Mouse (Mus musculus): ENCODE measurements around the gene Hlcs. TPM values are rescaled to one million over a fixed set of nuclear protein-coding genes. Genes with fewer than 3 reads are reported as not detected.

Hlcs gene
- polyA plus RNA-seq, 1 experiment from 2014 or later = 7.7 TPM

DNA sequence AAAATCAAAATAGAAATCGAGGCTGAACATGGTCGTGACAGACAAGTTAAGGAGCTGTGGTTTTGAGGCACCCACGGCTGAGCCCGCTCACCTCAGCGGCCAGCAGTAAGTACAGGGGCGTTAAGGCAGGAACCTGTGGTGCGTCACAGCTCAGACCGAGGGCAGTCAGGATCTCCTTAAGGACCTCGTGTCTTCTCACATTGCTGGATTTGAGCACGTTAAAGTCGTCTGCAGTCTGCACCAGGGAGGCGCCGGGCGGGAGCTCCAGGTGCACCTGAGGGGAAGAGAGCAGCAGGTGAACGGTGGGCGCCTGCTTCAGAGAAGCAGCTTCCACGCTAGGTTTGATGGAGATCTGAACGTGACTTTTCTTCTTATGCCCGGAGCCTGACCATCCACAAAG is 50.9 kb downstream of the Hlcs start:
- no peaks in the 10 kb centered on the region for H3K27me3 ChIP-seq (replicated peaks)
- no peak overlapping the region for H3K27ac ChIP-seq
- WGBS = 90% methylated on average over 19 of the region's 19 CpGs
- H3K9me3 ChIP-seq = no peaks in the 10 kb centered on the region
- 0 out of 2 replicates have a peak, but pooled peaks cover 3% of the 10 kb centered on the region for H3K4me1 ChIP-seq (replicated peaks)
- H3K36me3 ChIP-seq = no peaks in the 10 kb centered on the region
- H3K4me2 ChIP-seq (replicated peaks) = no peak overlapping the region
- ATAC-seq = no peak
- no peak overlapping the region for H3K4me3 ChIP-seq (replicated peaks)
- H3K9ac ChIP-seq = no peak overlapping the region

DNA sequence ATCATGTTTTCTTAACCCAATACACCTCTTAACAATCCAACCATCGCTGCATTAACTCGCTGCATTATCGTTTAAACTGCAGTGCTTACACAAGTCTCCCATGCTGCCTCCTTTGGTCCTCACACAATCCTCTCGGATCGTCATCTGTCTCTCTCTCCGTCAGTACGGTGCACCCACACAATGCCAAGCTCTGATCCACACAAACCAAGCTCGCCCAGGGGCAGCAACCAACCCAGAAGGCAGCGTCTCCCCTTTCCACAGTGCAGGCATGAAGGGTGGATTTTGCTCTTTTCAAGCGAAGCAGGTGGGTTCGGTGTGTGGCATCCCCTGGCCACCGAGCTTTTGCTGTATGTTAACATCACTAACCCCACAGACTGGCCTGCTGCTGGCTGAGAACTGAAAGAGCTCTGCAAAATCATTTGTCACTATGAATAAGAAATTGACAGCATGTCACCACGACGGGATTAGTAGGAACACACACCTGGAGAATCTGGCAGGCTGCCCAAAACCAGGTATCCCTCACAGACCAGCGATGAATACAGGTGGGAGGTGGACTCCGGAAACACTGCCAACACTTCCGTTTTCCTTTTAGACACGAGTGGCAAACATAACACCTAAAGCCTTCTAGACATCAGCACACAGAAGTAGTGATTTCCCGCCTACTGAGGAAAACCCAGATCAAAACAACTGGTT is 52.3 kb downstream of the Hlcs start:
- H3K9ac ChIP-seq = no peak overlapping the region
- no peak for ATAC-seq

DNA sequence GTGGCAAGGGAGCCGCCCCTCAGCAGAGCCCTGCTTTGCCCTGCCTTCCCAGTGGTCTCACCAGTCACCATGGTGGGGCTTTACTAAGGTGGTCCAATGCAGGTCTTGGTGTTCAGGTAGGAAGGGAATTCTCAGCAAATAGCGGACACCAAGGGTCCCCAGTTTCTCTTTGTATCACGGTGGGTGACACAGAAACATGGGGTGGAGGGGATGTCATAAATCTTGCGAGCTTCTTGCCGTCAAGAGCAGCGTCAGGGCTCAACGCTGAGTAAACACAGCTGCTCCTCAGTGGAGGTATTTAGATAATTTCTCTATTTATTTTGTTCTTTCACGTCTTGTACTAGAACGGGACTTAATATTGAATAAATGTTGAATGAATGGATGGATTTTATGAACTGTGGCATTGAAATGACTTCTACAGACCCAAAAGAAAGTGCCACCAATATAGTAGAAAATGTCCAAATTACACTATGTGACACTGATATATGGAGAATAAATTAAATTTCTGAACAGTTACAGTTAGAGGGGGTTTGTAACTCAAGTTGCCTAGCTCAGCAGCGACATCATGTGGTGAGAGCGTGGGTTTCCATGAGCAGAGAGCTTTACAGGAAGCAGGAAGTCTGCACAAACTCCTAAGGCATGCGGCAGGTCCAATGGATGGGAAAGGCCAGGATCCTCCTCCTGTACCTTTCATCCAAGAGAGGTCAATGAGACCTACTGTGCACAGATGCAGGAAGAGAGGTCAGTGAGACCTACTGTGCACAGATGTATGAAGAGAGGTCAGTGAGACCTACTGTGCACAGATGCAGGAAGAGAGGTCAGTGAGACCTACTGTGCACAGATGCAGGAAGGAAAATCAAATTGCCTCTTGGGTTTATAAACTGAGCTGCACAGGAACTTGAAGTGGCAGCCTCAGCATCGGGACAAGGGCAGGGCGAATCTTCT is 54.7 kb downstream of the Hlcs start:
- Histone ChIP-seq H3K27me3 (replicated peaks) (no peaks in the 10 kb centered on the region), H3K9me3 (no peaks in the 10 kb centered on the region), H3K4me3 (replicated peaks) (no peak overlapping the region), H3K4me2 (replicated peaks) (no peak overlapping the region), H3K9ac (no peak overlapping the region), H3K4me1 (replicated peaks) (no peaks in the 10 kb centered on the region), H3K36me3 (no peaks in the 10 kb centered on the region), H3K27ac (no peak overlapping the region)
- 38% methylated on average over 14 of the region's 14 CpGs for WGBS
- peak; percentile 83 for ATAC-seq

More for the DNA sequence above, 52.3 kb downstream of the Hlcs start:
- Histone ChIP-seq H3K4me3 (replicated peaks) (no peak overlapping the region), H3K9me3 (no peaks in the 10 kb centered on the region), H3K4me2 (replicated peaks) (no peak overlapping the region), H3K27me3 (replicated peaks) (no peaks in the 10 kb centered on the region), H3K4me1 (replicated peaks) (0 out of 2 replicates have a peak, but pooled peaks cover 3% of the 10 kb centered on the region), H3K27ac (no peak overlapping the region), H3K36me3 (no peaks in the 10 kb centered on the region)
- 91% methylated on average over 19 of the region's 19 CpGs for WGBS

DNA sequence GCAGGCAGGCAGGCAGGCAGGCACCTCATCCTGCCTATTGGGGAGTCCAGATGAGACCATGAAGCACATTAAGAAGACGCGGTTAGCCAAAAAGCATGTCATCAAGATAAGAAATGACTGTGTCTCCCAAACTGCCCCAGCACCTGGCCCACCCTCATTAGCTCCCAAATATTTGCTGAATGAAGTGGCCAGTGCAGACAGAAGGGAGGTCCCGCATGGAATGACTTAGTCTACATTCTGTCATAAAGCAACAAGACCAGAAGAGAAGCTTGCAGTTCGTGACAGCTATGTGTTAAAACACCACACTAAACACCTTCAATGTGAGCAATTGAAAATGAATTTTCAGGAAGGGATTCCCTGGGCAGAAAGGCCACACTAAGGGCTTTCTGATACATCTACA is 57.8 kb downstream of the Hlcs start:
- no peak for ATAC-seq
- Histone ChIP-seq H3K4me1 (replicated peaks) (no peaks in the 10 kb centered on the region), H3K9ac (no peak overlapping the region), H3K27me3 (replicated peaks) (no peaks in the 10 kb centered on the region), H3K4me3 (replicated peaks) (no peak overlapping the region), H3K36me3 (no peaks in the 10 kb centered on the region), H3K27ac (no peak overlapping the region), H3K4me2 (replicated peaks) (no peak overlapping the region), H3K9me3 (no peaks in the 10 kb centered on the region)
- 82% methylated on average over 4 of the region's 4 CpGs for WGBS

DNA sequence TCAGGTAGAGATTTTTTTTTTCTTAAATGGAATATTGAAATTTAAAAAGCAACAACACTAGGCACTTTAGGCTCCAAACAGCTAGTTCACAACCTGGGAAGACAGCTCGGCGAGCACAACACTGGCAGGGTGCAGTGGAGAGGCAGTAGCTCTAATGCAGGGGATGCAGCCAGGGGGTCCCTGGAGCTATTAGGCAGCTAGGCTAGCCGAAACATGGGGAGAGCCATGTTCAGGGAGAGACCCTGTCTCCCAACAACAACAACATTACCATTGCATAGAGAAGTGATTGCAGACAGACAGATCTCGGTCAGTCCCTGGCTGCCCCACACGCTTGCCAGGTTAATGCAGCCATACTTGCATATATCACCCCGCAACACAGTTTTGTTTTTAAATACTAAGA is 58.3 kb downstream of the Hlcs start:
- 94% methylated on average over 6 of the region's 6 CpGs for WGBS

DNA sequence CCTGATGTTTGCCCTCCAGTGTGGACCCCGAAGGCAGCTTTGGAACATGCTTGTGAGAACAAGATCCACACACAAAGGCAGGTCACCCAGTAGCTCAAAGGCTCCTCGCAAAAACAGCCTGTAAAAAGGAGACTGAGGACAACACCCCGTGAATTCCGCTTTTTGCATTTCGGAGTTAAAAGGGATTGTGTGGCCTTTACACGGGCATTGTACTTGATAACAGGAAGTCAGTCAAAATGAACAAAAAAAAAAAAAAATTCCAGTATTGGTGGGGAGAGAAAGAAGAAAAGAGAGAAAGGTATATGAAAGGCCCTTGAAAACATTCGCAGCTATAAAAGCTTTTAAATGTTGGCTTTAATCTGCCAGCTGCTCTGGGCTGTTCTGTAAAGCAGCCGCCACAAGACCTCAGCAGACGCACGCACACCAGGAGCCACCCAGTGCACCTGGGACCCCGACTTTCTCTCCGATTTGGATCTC is 58.9 kb downstream of the Hlcs start:
- Histone ChIP-seq H3K9ac (no peak overlapping the region), H3K27ac (no peak overlapping the region), H3K4me1 (replicated peaks) (peaks cover 8% of the 10 kb centered on the region), H3K27me3 (replicated peaks) (no peaks in the 10 kb centered on the region), H3K4me2 (replicated peaks) (no peak overlapping the region), H3K36me3 (no peaks in the 10 kb centered on the region), H3K4me3 (replicated peaks) (no peak overlapping the region), H3K9me3 (no peaks in the 10 kb centered on the region)
- ATAC-seq = no peak
- 76% methylated on average over 12 of the region's 12 CpGs for WGBS

More for the DNA sequence above, 58.3 kb downstream of the Hlcs start:
- no peak for ATAC-seq
- no peaks in the 10 kb centered on the region for H3K9me3 ChIP-seq
- H3K4me3 ChIP-seq (replicated peaks) = no peak overlapping the region
- no peaks in the 10 kb centered on the region for H3K36me3 ChIP-seq
- H3K4me2 ChIP-seq (replicated peaks) = no peak overlapping the region
- H3K27ac ChIP-seq = no peak overlapping the region
- no peak overlapping the region for H3K9ac ChIP-seq
- H3K27me3 ChIP-seq (replicated peaks) = no peaks in the 10 kb centered on the region
- peaks cover 4% of the 10 kb centered on the region for H3K4me1 ChIP-seq (replicated peaks)

DNA sequence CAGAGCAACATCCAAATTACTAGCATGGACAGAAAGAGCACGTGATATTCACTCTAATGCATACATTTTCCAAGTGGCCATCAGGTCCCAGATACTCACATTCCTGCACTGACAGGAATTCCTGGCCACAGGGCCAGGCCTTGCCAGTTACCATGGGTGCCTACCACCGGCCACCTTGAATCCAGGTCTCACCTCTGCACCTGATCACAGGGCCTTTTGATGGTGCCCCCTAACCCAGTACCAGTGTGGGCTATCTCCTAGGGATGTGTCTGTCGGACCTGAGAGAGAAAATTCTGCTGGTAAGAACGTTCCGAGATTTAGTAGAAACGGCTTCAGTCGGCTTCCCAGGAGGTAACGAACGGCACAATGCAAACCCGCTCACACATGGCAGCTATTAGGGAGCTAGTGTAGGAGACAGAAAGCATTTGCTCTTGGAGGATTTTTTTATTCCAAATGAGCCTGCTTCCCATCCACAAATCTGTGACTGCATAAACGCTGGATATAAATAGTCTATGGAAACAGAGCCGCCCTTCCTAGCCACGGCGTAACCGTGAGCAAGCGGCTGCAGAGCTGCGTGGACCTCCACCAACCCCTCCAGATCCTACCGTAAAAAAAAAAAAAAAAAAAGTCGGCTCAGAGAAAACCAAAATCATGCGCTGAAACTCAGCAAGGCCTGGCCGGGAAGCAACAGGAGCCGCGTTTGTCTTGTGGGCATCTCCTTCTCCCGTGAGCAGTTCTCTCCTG is 59.5 kb downstream of the Hlcs start:
- no peak overlapping the region for H3K4me2 ChIP-seq (replicated peaks)

DNA sequence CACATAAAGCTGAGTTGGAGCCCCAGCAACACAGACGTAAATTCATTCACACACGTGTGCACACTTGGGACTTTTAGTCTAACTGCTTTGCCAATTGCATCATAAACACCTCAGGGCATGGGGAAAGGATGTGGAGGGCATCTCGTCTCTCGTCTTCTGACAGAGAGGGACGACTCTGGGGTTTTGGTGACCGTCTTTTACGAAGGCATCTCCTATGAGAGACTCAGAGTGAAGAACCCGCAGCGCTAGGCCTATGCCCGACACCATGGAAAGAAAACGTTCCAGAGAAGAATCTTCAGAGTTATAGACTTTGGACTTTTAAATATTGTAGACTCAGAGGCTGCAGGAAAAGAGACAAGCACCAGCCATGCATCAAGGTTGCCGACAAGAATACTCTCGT is 61.6 kb downstream of the Hlcs start:
- no peak for ATAC-seq
- H3K27ac ChIP-seq = no peak overlapping the region
- no peak overlapping the region for H3K4me3 ChIP-seq (replicated peaks)
- 84% methylated on average over 13 of the region's 13 CpGs for WGBS
- no peaks in the 10 kb centered on the region for H3K27me3 ChIP-seq (replicated peaks)
- H3K9me3 ChIP-seq = no peaks in the 10 kb centered on the region
- H3K9ac ChIP-seq = no peak overlapping the region
- H3K4me2 ChIP-seq (replicated peaks) = no peak overlapping the region
- H3K4me1 ChIP-seq (replicated peaks) = peaks cover 8% of the 10 kb centered on the region
- H3K36me3 ChIP-seq = no peaks in the 10 kb centered on the region

More for the DNA sequence above, 59.5 kb downstream of the Hlcs start:
- Histone ChIP-seq H3K4me1 (replicated peaks) (peaks cover 8% of the 10 kb centered on the region), H3K36me3 (no peaks in the 10 kb centered on the region), H3K4me3 (replicated peaks) (no peak overlapping the region), H3K27ac (no peak overlapping the region), H3K27me3 (replicated peaks) (no peaks in the 10 kb centered on the region), H3K9me3 (no peaks in the 10 kb centered on the region), H3K9ac (no peak overlapping the region)
- no peak for ATAC-seq
- whole genome bisulfite sequencing = 68% methylated on average over 24 of the region's 24 CpGs

DNA sequence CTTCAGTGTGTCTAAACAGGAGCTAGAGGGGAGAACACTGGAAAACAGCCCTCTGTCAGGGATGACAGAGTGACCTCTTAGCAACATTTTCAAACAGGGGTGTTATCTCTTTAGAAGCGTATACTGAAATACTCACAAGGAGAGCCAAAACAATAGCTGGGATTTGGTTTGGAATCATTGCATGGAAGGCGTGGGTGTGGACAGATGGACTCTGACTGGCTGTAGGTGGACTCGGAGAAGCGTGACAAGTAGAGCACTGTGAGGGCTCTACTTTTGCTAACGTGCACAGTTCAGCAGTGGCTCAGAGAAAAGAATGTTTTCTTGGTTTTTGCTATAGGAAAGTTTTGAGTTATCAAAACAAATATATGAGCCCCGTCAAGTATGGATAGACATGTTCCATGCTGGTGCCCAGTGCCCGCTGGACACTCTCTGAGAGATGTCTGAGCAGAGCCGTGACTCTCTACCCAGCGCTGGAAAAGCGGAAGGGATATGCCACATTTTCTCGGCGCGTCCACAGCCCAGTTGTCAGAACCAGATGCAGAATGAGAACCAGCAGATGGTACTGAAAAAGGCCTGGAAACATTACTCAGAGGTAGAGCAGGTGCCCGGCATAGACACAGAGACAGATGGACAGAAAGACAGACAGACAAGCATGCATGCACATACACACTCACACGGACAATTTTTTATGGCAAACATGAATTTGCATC is 62.6 kb downstream of the Hlcs start:
- WGBS = 77% methylated on average over 15 of the region's 15 CpGs
- H3K27ac ChIP-seq = no peak overlapping the region
- no peak for ATAC-seq
- no peak overlapping the region for H3K4me3 ChIP-seq (replicated peaks)
- H3K9ac ChIP-seq = no peak overlapping the region
- no peaks in the 10 kb centered on the region for H3K9me3 ChIP-seq
- no peaks in the 10 kb centered on the region for H3K27me3 ChIP-seq (replicated peaks)
- no peak overlapping the region for H3K4me2 ChIP-seq (replicated peaks)
- H3K36me3 ChIP-seq = no peaks in the 10 kb centered on the region
- H3K4me1 ChIP-seq (replicated peaks) = peaks cover 8% of the 10 kb centered on the region

DNA sequence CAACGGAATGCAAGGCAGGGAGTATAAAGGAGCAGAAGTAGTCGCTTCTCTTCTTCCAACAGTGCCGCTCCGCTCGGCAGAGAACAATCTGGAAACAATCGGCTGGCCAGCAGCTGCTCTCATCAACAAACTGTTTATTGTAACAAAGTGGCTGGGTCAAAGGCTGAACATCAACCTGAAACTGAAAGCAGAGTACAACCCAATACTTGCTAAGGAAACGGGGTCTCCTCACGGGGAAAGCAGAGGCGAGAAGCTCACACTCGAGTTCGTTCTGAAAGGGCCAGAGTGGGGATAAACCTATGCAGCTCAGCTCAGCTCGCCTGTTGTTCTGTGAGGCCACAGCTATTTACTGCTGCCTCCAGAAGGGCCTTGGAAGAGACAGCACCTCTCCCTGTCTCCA is 63.2 kb downstream of the Hlcs start:
- peak overlapping the region; percentile 39 for H3K4me2 ChIP-seq (replicated peaks)
- H3K36me3 ChIP-seq = no peaks in the 10 kb centered on the region
- ATAC-seq = peak; percentile 39; the same call in 1 of the 2 replicates
- no peak overlapping the region for H3K4me3 ChIP-seq (replicated peaks)
- H3K4me1 ChIP-seq (replicated peaks) = peaks cover 8% of the 10 kb centered on the region
- H3K9me3 ChIP-seq = no peaks in the 10 kb centered on the region
- 41% methylated on average over 12 of the region's 12 CpGs for WGBS
- H3K27ac ChIP-seq = no peak overlapping the region
- H3K9ac ChIP-seq = no peak overlapping the region
- H3K27me3 ChIP-seq (replicated peaks) = no peaks in the 10 kb centered on the region

DNA sequence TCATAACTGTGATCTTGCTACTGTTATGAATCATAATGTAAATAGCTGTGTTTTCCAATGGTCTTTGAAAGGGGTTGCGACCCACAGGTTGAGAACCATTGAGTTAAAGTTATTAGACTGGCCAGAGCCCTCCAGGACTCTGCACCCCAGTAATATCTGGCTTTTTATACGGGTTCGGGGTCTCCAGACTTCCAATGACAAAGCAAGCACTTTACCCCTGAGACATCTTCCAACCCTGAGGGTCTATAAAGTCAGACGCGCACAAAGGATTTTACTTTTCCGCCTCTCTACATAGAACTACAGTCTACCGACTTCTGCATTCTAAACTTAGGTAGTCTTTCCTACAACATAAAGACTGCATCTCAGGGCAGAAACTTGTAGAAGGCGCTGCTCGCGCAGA is 63.7 kb downstream of the Hlcs start:
- H3K27ac ChIP-seq = no peak overlapping the region
- H3K4me1 ChIP-seq (replicated peaks) = peaks cover 8% of the 10 kb centered on the region
- H3K4me2 ChIP-seq (replicated peaks) = peak overlapping the region; percentile 39
- no peaks in the 10 kb centered on the region for H3K27me3 ChIP-seq (replicated peaks)
- H3K4me3 ChIP-seq (replicated peaks) = no peak overlapping the region
- 71% methylated on average over 10 of the region's 10 CpGs for WGBS
- H3K9me3 ChIP-seq = no peaks in the 10 kb centered on the region
- H3K9ac ChIP-seq = no peak overlapping the region
- no peak for ATAC-seq
- no peaks in the 10 kb centered on the region for H3K36me3 ChIP-seq

Data from intestine, embryonic 15.5 days (tissue).